Mouse (Mus musculus) liver, adult (tissue): ENCODE data around the gene Clock.

Experiments
- GATA4 ChIP-seq: IDR thresholded peaks from 2 replicates; pipeline ENCODE4 v1.6.1; 2014; ENCODE audit warnings: mild to moderate bottlenecking, low read length; ENCODE audit not compliant: insufficient replicate concordance

Clock gene

GRCm38 (mm10) chr5:76205886-76206285 lies 98.7 kb downstream of the Clock start:
- TF ChIP-seq GATA4 = no peak

GRCm38 (mm10) chr5:76203171-76203570 lies 101.4 kb downstream of the Clock start:
- no peak for TF ChIP-seq GATA4

- no peak for TF ChIP-seq GATA4
Observed at GRCm38 (mm10) chr5:76199346-76199745, 105.2 kb downstream of the Clock start.

GRCm38 (mm10) chr5:76194377-76194945 lies 110.1 kb downstream of the Clock start:
- no peak for TF ChIP-seq GATA4

GRCm38 (mm10) chr5:76193075-76193474 lies 111.5 kb downstream of the Clock start:
- TF ChIP-seq GATA4 = no peak

GRCm38 (mm10) chr5:76190609-76191008 lies 114.0 kb downstream of the Clock start:
- no peak for TF ChIP-seq GATA4

GRCm38 (mm10) chr5:76187885-76188284 lies 116.7 kb downstream of the Clock start:
- TF ChIP-seq GATA4 = no peak

- TF ChIP-seq GATA4 = no peak
Observed at GRCm38 (mm10) chr5:76184286-76185080, 120.1 kb downstream of the Clock start.

GRCm38 (mm10) chr5:76183750-76184261 lies 120.8 kb downstream of the Clock start, which contains the start of gene Tmem165:
Gene Tmem165 (plus strand): TSS chr5:76183880.
- TF ChIP-seq GATA4 = no peak

GRCm38 (mm10) chr5:76183043-76183749 lies 121.4 kb downstream of the Clock start:
- TF ChIP-seq GATA4 = no peak

GRCm38 (mm10) chr5:76182326-76182725 lies 122.3 kb downstream of the Clock start:
- TF ChIP-seq GATA4 = no peak

- no peak for TF ChIP-seq GATA4
Observed at GRCm38 (mm10) chr5:76179791-76180190, 124.8 kb downstream of the Clock start.

GRCm38 (mm10) chr5:76179171-76179570 lies 125.4 kb downstream of the Clock start:
- TF ChIP-seq GATA4 = no peak

GRCm38 (mm10) chr5:76177664-76178063 lies 126.9 kb downstream of the Clock start:
- TF ChIP-seq GATA4 = no peak

- no peak for TF ChIP-seq GATA4
Observed at GRCm38 (mm10) chr5:76176841-76177240, 127.8 kb downstream of the Clock start.

- TF ChIP-seq GATA4 = no peak
Observed at GRCm38 (mm10) chr5:76176411-76176810, 128.2 kb downstream of the Clock start.
